In the genomic region with DNA sequence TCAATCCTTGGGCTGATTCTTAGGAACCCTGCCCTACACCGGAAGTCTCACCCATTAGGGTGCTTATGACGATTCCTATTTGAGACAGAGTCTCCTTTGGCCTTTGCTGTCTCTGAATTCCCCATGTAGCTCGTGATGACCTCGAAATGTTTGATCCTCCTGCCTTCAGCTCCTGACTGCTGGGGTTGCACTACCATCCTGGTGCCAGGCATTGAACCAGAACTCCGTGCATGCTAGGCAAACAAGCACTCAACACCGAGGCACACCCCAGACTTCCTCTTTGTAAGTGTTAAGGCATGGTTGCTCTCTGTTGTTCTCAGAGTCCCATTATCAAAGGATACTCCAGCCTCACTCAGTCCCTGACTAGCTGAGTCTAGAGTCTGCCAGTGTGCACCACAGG, we compare ENCODE assay signal across 2 mouse cellular contexts.
A peak's percentile ranks its signal among the peaks of the same experiment; 100 is the strongest.
TF ChIP-seq lines count a peak whose summit lies in the region.

No protein-coding gene starts in this region.

TF ChIP-seq in MEL, 35 proteins besides CTCF, POLR2A, EP300 and RAD21:
- TF ChIP-seq CHD1 (IDR thresholded peaks at IDR 0.05; ENCODE audit: low read depth, low read length): no peak
- peak; percentile 61; the same call in 1 of the 2 replicates for TF ChIP-seq MAX (IDR thresholded peaks at IDR 0.05; ENCODE audit: low read length)
- 0 out of 2 replicates have a peak, but pooled peaks have one; percentile 5 for TF ChIP-seq TBP (IDR thresholded peaks at IDR 0.05; ENCODE audit: low read depth, low read length)
- peak; percentile 40; the same call in 1 of the 2 replicates for TF ChIP-seq NELFE (IDR thresholded peaks at IDR 0.05; ENCODE audit: low read depth, low read length)
- no peak for TF ChIP-seq USF1 (IDR thresholded peaks at IDR 0.05; ENCODE audit: low read depth, low read length)

TF ChIP-seq in myocyte, 11 proteins besides CTCF, POLR2A, EP300 and RAD21:
- TF ChIP-seq USF1 (IDR thresholded peaks at IDR 0.05; ENCODE audit: low read depth): no peak
- no peak for TF ChIP-seq POLR2AphosphoS2 (IDR thresholded peaks at IDR 0.05; ENCODE audit: insufficient read length, low read depth)
- TF ChIP-seq TCF3 (IDR thresholded peaks at IDR 0.05; ENCODE audit: insufficient read length, low read depth): no peak
- TF ChIP-seq MAX (IDR thresholded peaks at IDR 0.05; ENCODE audit: low read depth): no peak
- no peak for TF ChIP-seq MYOD1 (IDR thresholded peaks at IDR 0.05; ENCODE audit: control insufficient read depth in 1 of 3, insufficient read length in 2 of 3, low read depth in 2 of 3)
- TF ChIP-seq MYOG (IDR thresholded peaks at IDR 0.05; ENCODE audit: control insufficient read depth in 1 of 3, insufficient read depth in 1 of 3, insufficient read length in 2 of 3, low read depth in 2 of 3): no peak
- TF ChIP-seq CEBPB (IDR thresholded peaks at IDR 0.05; ENCODE audit: insufficient read depth, poor library complexity, severe bottlenecking): no peak
- no peak for TF ChIP-seq SRF (IDR thresholded peaks at IDR 0.05; ENCODE audit: control insufficient read depth, insufficient read length, low read depth)
- no peak for TF ChIP-seq E2F4 (IDR thresholded peaks at IDR 0.05; ENCODE audit: insufficient read depth)
- TF ChIP-seq TCF12 (IDR thresholded peaks at IDR 0.05; ENCODE audit: insufficient read depth, poor library complexity, severe bottlenecking): no peak
- no peak for TF ChIP-seq REST (IDR thresholded peaks at IDR 0.05; ENCODE audit: insufficient read depth, insufficient read length)
